Mouse (Mus musculus) left cerebral cortex, postnatal 25 days (tissue): ENCODE results near the gene Hdhd5. TPM values are rescaled to one million over a fixed set of nuclear protein-coding genes. Genes with fewer than 3 reads are reported as not detected.

Source experiments
- DNase-seq, 2 experiments: peaks; one replicate each; pipeline ENCODE4 v3.0.0; 2022; ENCODE audit warnings: low spot score in 2 of 2, mixed read lengths in 1 of 2
- intact Hi-C: fragments of 180-260 bp; cut with DNase I; formaldehyde crosslinking; loops from one replicate; pipeline ENCODE4 v1.15.1; 2025
- total RNA-seq, 2 experiments: library from RNA; stranded (reverse); gene quantifications; 2 replicates each; pipeline ENCODE4 v1.2.3; 2021

The Hdhd5 gene
- total RNA-seq, 2 experiments from 2014 or later: 33.0 to 37.0 TPM

GRCm38 (mm10) chr6:120491064-120491463, 40.1 kb downstream of the Hdhd5 start:
- intact Hi-C loops: no loop called here
- no peak for DNase-seq

DNA sequence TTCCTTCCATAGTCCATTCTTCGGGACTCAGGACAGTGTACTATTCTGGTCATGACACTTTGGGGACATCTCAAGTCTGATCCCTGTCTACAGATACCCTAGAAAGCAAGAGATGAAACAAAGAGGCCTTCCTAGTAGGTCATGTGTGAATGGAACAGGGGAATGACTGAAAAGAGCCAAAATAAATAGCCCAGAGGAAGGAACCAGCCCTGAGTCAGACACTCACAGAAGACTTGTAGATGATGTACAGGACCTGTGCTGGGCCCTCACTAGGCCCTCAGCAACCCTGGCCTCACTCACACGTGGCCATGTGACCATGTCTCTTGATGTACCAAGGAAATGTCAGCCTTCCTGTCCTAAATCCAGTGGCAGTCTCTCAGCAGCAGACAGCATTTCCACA, 41.7 kb downstream of the Hdhd5 start:
- intact Hi-C loops: no loop called here
- DNase-seq: no peak

DNA sequence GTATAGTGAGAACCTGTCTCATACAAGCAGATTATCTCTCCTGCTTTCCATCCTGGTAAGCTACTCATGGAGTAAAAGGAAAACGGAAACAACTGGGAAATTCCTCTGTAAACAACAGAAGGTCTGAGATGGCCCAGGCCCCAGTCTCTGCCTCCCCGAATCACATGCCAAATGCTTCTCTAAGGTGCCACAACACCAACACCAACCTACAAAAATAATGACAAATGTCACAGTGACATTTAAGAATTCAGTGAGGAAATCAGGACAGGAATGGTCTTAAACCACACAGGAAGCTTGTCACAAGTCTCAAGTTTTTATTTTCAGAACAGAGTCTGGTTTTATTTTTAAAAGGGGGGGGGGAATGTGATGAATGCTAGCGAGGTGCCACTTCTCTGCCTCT, 42.5 kb downstream of the Hdhd5 start:
- peak in 1 of 2 experiments; percentile 82 for DNase-seq
- intact Hi-C loops: no loop called here

GRCm38 (mm10) chr6:120486051-120486510, 45.0 kb downstream of the Hdhd5 start:
- peak in 1 of 2 experiments; percentile 46 for DNase-seq
- intact Hi-C loops: no loop called here

GRCm38 (mm10) chr6:120485038-120485437, 46.1 kb downstream of the Hdhd5 start:
- intact Hi-C loops: no loop called here
- no peak for DNase-seq

GRCm38 (mm10) chr6:120483211-120483626, 47.9 kb downstream of the Hdhd5 start:
- intact Hi-C loops: loop anchor here (1.0 kb wide), 1 partner anchor 21 kb away; no protein-coding TSS in a partner anchor

GRCm38 (mm10) chr6:120482756-120483155, 48.4 kb downstream of the Hdhd5 start:
- intact Hi-C loops: loop anchor here (1.0 kb wide), 1 partner anchor 22 kb away; no protein-coding TSS in a partner anchor
- no peak for DNase-seq

More at GRCm38 (mm10) chr6:120483211-120483626, 47.9 kb downstream of the Hdhd5 start:
- peak; percentile 76 to 97 for DNase-seq

DNA sequence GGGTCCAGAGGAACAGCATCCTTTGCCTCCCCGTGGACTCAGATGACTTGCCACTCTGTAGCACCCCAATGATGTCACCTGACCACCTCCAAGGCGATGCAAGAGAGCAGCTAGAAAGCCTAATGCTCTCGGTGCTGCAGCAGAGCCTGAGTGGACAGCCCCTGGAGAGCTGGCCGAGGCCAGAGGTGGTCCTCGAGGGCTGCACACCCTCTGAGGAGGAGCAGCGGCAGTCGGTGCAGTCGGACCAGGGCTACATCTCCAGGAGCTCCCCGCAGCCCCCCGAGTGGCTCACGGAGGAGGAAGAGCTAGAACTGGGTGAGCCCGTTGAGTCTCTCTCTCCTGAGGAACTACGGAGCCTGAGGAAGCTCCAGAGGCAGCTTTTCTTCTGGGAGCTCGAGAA, 49.1 kb downstream of the Hdhd5 start:
- no peak for DNase-seq
- intact Hi-C loops: no loop called here

- intact Hi-C loops: loop anchor here (2.0 kb wide), 1 partner anchor 17 kb away; no protein-coding TSS in a partner anchor
- peak; percentile 40 to 72 for DNase-seq
These were observed 49.6 kb downstream of the Hdhd5 start for GRCm38 (mm10) chr6:120481538-120481937.

GRCm38 (mm10) chr6:120480361-120480760, 50.8 kb downstream of the Hdhd5 start:
- intact Hi-C loops: loop anchor here (2.0 kb wide), 1 partner anchor 16 kb away; no protein-coding TSS in a partner anchor
- peak; percentile 71 to 94 for DNase-seq

DNA sequence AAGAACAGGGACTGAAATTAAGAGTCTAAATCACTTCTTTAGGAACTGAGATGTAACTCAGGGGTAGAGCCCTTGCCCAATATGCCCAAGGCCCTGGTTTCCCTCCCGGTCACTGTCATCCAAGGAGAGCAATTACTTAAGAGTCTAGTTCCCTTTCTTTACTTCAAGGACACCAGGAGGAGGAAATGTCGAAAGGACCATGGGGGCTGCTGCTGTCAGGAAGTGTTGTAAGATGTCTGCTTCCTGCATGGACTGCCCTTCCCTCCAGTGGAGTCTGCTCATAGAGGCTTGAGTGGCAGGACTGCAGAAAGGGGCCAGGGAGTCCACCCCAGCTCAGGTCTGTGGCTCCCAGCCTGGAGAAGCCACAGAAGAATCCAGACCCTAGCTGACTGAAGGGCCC, 51.8 kb downstream of the Hdhd5 start:
- no peak for DNase-seq
- intact Hi-C loops: no loop called here

GRCm38 (mm10) chr6:120475288-120475687, 55.8 kb downstream of the Hdhd5 start:
- DNase-seq: no peak
- intact Hi-C loops: no loop called here

DNA sequence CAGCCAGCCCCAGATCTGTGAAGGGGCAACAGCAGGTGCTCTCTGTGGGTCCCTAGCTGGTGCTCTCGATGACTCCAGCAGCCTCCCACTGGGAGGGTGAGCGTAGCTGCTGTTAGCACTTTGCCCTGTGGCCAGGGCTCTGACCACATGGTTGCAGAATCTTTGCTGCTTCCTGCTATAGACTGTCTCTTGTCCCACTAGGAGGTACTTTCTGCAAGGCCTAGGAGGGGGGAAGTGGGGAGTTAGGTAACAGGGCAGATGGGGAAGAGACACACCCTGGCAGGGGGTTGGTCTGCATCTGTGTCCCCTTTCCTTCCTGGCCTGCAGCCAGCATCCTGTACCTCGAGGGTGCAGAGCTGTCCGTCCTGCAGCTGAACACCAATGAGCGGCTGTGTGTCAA, 57.7 kb downstream of the Hdhd5 start:
- intact Hi-C loops: no loop called here
- no peak for DNase-seq

GRCm38 (mm10) chr6:120472455-120473140, 58.5 kb downstream of the Hdhd5 start:
- DNase-seq: no peak
- intact Hi-C loops: no loop called here

DNA sequence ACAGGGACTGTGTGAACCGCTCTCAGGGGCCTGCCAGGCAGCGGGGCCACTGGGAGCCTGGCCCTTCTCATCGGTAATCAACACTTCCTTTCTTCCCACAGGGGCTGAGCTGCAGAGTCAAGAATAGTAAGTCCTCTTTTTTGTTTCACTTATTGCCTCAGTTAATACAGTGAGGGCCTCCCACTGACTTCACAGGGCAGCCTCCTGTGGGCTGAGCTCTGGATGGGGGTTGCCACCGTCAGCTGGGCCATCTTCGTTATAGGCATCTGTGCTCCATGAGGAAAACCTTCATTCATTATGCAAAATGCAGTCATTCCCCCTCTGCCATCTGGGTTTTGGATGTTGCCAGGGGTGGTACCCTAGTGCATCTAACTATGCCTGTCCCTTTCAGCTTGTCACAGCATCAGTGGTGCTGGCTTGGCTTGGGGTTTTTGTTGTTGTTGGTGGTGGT, 59.1 kb downstream of the Hdhd5 start:
- intact Hi-C loops: no loop called here
- DNase-seq: peak in 1 of 2 experiments; percentile 77

GRCm38 (mm10) chr6:120470666-120471065, 60.5 kb downstream of the Hdhd5 start:
- intact Hi-C loops: no loop called here
- DNase-seq: no peak

- DNase-seq: no peak
- intact Hi-C loops: no loop called here
These were observed 61.3 kb downstream of the Hdhd5 start for GRCm38 (mm10) chr6:120469770-120470169.

DNA sequence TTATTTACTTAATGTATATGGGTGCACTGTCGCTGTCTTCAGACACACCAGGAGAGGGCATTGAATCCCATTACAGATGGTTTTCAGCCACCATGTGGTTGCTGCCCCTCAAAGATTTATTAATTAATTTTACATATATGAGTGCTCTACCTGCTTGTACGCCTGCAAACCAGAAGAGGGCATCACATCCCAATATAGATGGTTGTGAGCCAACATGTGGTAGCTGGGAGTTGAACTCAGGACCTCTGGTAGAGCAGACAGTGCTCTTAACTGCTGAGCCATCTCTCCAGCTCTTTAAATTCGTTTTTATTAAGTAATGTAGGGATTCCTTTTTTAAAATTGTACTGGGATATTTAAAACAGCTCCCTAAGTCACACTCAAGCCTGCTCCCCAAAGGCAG, 61.9 kb downstream of the Hdhd5 start:
- intact Hi-C loops: no loop called here
- DNase-seq: no peak

- no peak for DNase-seq
- intact Hi-C loops: no loop called here
These were observed 62.9 kb downstream of the Hdhd5 start for GRCm38 (mm10) chr6:120468259-120468658.

GRCm38 (mm10) chr6:120466609-120467329, 64.3 kb downstream of the Hdhd5 start:
- no peak for DNase-seq
- intact Hi-C loops: no loop called here

GRCm38 (mm10) chr6:120465393-120465792, 65.7 kb downstream of the Hdhd5 start:
- intact Hi-C loops: loop anchor here (2.0 kb wide), 1 partner anchor 15 kb away; no protein-coding TSS in a partner anchor
- DNase-seq: no peak
